ENCODE assay signal across 24 mouse cellular contexts in the genomic region with DNA sequence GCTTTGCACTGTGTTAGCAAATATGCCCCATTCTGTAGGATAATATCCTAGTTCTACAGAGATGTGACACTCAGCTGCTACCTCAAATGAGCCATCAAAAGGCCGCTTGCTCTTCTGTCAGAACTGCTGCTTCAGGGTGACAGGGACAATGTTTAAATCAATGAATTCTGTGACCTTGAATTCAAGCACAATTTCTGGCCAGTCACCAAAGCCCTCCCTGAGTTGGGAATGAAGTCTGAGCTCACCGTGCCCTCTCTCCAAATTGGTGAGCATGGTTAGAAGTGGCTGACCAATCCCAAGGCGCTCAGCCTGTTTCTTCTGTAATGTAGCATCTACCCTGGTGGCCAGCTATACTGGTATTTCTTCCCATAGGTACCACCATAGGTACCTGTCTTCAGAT.
"Had no signal": no experiment of that assay in that cellular context is flagged by ENCODE, and none has a peak within 500 bp of the region (broad histone marks: within the 10 kb centered on the region; RNA-seq: fewer than 3 reads in every experiment).

No protein-coding gene starts in this region.

- H3K4me1 ChIP-seq: limb, embryonic 13.5 days; liver, embryonic 12.5 days had no signal

- ATAC-seq: hindbrain, postnatal 0 days; intestine, embryonic 16.5 days; liver, embryonic 12.5 days had no signal

- H3K4me2 ChIP-seq: heart, embryonic 12.5 days; hindbrain, embryonic 13.5 days; hindbrain, embryonic 15.5 days; kidney, embryonic 15.5 days; limb, embryonic 13.5 days; limb, embryonic 15.5 days; liver, embryonic 12.5 days had no signal

- H3K4me3 ChIP-seq: heart, embryonic 10.5 days; heart, embryonic 12.5 days; hindbrain, embryonic 13.5 days; hindbrain, embryonic 15.5 days; kidney, embryonic 15.5 days; limb, embryonic 13.5 days; limb, embryonic 15.5 days; liver, embryonic 12.5 days had no signal

- H3K27ac ChIP-seq: heart, embryonic 10.5 days; hindbrain, embryonic 13.5 days; hindbrain, embryonic 15.5 days; hindbrain, postnatal 0 days; kidney, embryonic 15.5 days; kidney, postnatal 0 days; limb, embryonic 13.5 days; limb, embryonic 15.5 days; liver, embryonic 12.5 days; liver, embryonic 14.5 days had no signal

- H3K36me3 ChIP-seq: heart, embryonic 10.5 days; heart, embryonic 12.5 days; hindbrain, embryonic 13.5 days; hindbrain, embryonic 15.5 days; kidney, embryonic 15.5 days; limb, embryonic 13.5 days; limb, embryonic 15.5 days; liver, embryonic 12.5 days had no signal

- H3K27me3 ChIP-seq: heart, embryonic 12.5 days; hindbrain, embryonic 13.5 days; hindbrain, embryonic 15.5 days; kidney, embryonic 15.5 days had no signal

- H3K9me3 ChIP-seq: heart, embryonic 10.5 days; heart, embryonic 12.5 days; hindbrain, embryonic 13.5 days; hindbrain, embryonic 15.5 days; kidney, embryonic 15.5 days; limb, embryonic 13.5 days; limb, embryonic 15.5 days; liver, embryonic 12.5 days had no signal

- H3K9ac ChIP-seq: heart, embryonic 12.5 days; hindbrain, embryonic 13.5 days; hindbrain, embryonic 15.5 days; kidney, embryonic 15.5 days; limb, embryonic 13.5 days; limb, embryonic 15.5 days; liver, embryonic 12.5 days; liver, embryonic 14.5 days had no signal

- DNase-seq: gastrocnemius, postnatal 14 days; gastrocnemius, postnatal 36 days; heart, adult 18-20 months; heart, postnatal 10 days; kidney, adult 11 months; kidney, adult 2 months; kidney, adult 9 months; kidney, postnatal 14 days; kidney, postnatal 36 days; layer of hippocampus, adult 9-11 months; layer of hippocampus, postnatal 36 days; left cerebral cortex, postnatal 4 days had no signal
